Mouse (Mus musculus): Measurements from ENCODE around the gene Mlycd. TPM values are rescaled to one million over a fixed set of nuclear protein-coding genes. Genes with fewer than 3 reads are reported as not detected.

Gene Mlycd
- total RNA-seq, 1 experiment, result 4.9 TPM

DNA sequence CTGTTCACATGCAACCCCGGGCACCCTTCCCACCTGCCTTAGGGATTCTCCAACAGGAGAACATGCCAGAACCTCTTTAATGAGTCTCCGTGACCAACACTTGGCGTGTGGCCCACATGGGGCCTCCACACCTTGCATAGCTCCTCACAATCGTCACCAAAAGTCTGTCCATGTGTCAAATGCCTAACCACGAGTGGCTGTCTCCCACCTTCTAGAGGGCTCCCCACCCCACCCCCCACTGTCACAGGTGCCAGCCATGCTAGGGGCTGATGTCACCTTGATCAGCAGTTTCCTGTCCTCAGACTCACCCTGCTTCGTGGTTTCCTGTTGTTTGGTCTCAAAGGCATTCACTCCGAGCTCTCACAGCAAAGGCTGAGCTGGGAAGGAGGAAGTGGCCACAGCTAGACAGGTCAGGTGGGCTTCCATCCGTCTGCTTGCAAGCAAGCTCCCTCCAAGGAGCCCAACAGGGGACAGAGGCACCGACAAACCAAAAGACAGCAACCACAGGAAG, 29.0 kb downstream of the Mlycd start:
- Histone ChIP-seq H3K9ac (ENCODE audit: insufficient read depth, low read depth, low read length, poor library complexity, severe bottlenecking) (no peak overlapping the region), H3K4me3 (ENCODE audit: insufficient read depth in 1 of 2, low read depth in 1 of 2, low read length in 2 of 2, poor library complexity in 1 of 2, severe bottlenecking in 1 of 2) (no peak overlapping the region), H3K4me1 (ENCODE audit: control insufficient read depth in 2 of 2, insufficient read depth in 2 of 2, low read length in 2 of 2, poor library complexity in 1 of 2) (peaks cover 0 to 18% of the 10 kb centered on the region in 2 experiments; a peak in 1 of 4 replicates), H3K27ac (ENCODE audit: insufficient read depth, low read depth, low read length, poor library complexity, severe bottlenecking) (no peak overlapping the region), H3K9me3 (ENCODE audit: control insufficient read depth, insufficient read depth, low read depth, low read length) (no peaks in the 10 kb centered on the region), H3K36me3 (ENCODE audit: control insufficient read depth, insufficient read depth, low read length, poor library complexity, severe bottlenecking) (no peaks in the 10 kb centered on the region)
- no peak for TF ChIP-seq MAFK (IDR thresholded peaks at IDR 0.05; ENCODE audit: insufficient read depth, low read depth, low read length)
- no peak for TF ChIP-seq ZC3H11A (IDR thresholded peaks at IDR 0.05; ENCODE audit: borderline replicate concordance, low read depth, low read length)
- TF ChIP-seq HCFC1 (IDR thresholded peaks at IDR 0.05; ENCODE audit: borderline replicate concordance, insufficient read depth, low read length), result no peak
- no peak for TF ChIP-seq ZNF384 (IDR thresholded peaks at IDR 0.05; ENCODE audit: low read depth, low read length)
- TF ChIP-seq CHD2 (IDR thresholded peaks at IDR 0.05; ENCODE audit: low read depth, low read length), result no peak
- in situ Hi-C loops (cut with MboI; ENCODE audit: low sequenced_read_pairs in 2 of 2, unreplicated experiment in 2 of 2), result no loop called here
- DNase-seq (ENCODE audit: low read depth, low spot score), result no peak

DNA sequence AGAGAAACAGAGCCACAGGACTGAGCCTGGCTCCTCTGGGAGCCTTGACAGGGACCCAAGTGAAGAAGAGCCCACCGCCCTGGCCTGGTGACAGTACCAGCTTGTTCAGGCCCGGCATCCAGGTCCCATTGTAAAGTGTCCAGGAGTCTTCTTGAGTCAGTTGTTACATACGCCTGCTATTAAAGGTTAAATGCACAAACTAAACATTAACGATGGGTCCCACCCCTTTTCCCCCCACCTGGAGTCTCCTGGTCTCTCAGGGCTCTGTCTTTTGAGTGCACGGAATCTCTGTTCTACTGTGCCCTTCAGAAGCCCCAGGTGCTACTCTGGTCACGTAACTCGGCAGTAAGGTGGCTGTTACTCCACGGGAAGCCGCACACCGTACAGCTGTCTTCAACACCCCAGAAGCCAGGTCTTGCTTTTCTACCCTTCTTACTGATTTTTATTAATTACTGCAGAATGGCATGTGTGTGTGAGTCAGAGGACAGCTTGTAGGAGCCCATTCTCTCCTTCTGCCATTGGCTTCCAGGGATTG, 29.6 kb downstream of the Mlycd start:
- Histone ChIP-seq H3K36me3 (ENCODE audit: control insufficient read depth, insufficient read depth, low read length, poor library complexity, severe bottlenecking) (no peaks in the 10 kb centered on the region), H3K4me1 (ENCODE audit: control insufficient read depth in 2 of 2, insufficient read depth in 2 of 2, low read length in 2 of 2, poor library complexity in 1 of 2) (peaks cover 0 to 16% of the 10 kb centered on the region in 2 experiments; a peak in 1 of 4 replicates), H3K4me3 (ENCODE audit: insufficient read depth in 1 of 2, low read depth in 1 of 2, low read length in 2 of 2, poor library complexity in 1 of 2, severe bottlenecking in 1 of 2) (no peak overlapping the region), H3K27ac (ENCODE audit: insufficient read depth, low read depth, low read length, poor library complexity, severe bottlenecking) (no peak overlapping the region), H3K9ac (ENCODE audit: insufficient read depth, low read depth, low read length, poor library complexity, severe bottlenecking) (no peak overlapping the region), H3K9me3 (ENCODE audit: control insufficient read depth, insufficient read depth, low read depth, low read length) (no peaks in the 10 kb centered on the region)
- in situ Hi-C loops (cut with MboI; ENCODE audit: low sequenced_read_pairs in 2 of 2, unreplicated experiment in 2 of 2), result no loop called here
- DNase-seq (ENCODE audit: low read depth, low spot score), result no peak
- TF ChIP-seq CHD2 (IDR thresholded peaks at IDR 0.05; ENCODE audit: low read depth, low read length), result no peak
- TF ChIP-seq HCFC1 (IDR thresholded peaks at IDR 0.05; ENCODE audit: borderline replicate concordance, insufficient read depth, low read length), result no peak
- no peak for TF ChIP-seq MAFK (IDR thresholded peaks at IDR 0.05; ENCODE audit: insufficient read depth, low read depth, low read length)
- TF ChIP-seq ZNF384 (IDR thresholded peaks at IDR 0.05; ENCODE audit: low read depth, low read length), result no peak
- no peak for TF ChIP-seq ZC3H11A (IDR thresholded peaks at IDR 0.05; ENCODE audit: borderline replicate concordance, low read depth, low read length)

GRCm38 (mm10) chr8:119424740-119425139, 30.1 kb downstream of the Mlycd start:
- TF ChIP-seq ZNF384 (IDR thresholded peaks at IDR 0.05; ENCODE audit: low read depth, low read length) (no peak), MAFK (IDR thresholded peaks at IDR 0.05; ENCODE audit: insufficient read depth, low read depth, low read length) (no peak), HCFC1 (IDR thresholded peaks at IDR 0.05; ENCODE audit: borderline replicate concordance, insufficient read depth, low read length) (no peak), ZC3H11A (IDR thresholded peaks at IDR 0.05; ENCODE audit: borderline replicate concordance, low read depth, low read length) (no peak), CHD2 (IDR thresholded peaks at IDR 0.05; ENCODE audit: low read depth, low read length) (no peak)
- no peaks in the 10 kb centered on the region for H3K9me3 ChIP-seq (ENCODE audit: control insufficient read depth, insufficient read depth, low read depth, low read length)
- no peak overlapping the region for H3K9ac ChIP-seq (ENCODE audit: insufficient read depth, low read depth, low read length, poor library complexity, severe bottlenecking)
- peaks cover 0 to 13% of the 10 kb centered on the region in 2 experiments; a peak in 1 of 4 replicates for H3K4me1 ChIP-seq (ENCODE audit: control insufficient read depth in 2 of 2, insufficient read depth in 2 of 2, low read length in 2 of 2, poor library complexity in 1 of 2)
- in situ Hi-C loops (cut with MboI; ENCODE audit: low sequenced_read_pairs in 2 of 2, unreplicated experiment in 2 of 2), result no loop called here
- no peak overlapping the region for H3K4me3 ChIP-seq (ENCODE audit: insufficient read depth in 1 of 2, low read depth in 1 of 2, low read length in 2 of 2, poor library complexity in 1 of 2, severe bottlenecking in 1 of 2)
- no peaks in the 10 kb centered on the region for H3K36me3 ChIP-seq (ENCODE audit: control insufficient read depth, insufficient read depth, low read length, poor library complexity, severe bottlenecking)
- no peak overlapping the region for H3K27ac ChIP-seq (ENCODE audit: insufficient read depth, low read depth, low read length, poor library complexity, severe bottlenecking)
- DNase-seq (ENCODE audit: low read depth, low spot score), result no peak

DNA sequence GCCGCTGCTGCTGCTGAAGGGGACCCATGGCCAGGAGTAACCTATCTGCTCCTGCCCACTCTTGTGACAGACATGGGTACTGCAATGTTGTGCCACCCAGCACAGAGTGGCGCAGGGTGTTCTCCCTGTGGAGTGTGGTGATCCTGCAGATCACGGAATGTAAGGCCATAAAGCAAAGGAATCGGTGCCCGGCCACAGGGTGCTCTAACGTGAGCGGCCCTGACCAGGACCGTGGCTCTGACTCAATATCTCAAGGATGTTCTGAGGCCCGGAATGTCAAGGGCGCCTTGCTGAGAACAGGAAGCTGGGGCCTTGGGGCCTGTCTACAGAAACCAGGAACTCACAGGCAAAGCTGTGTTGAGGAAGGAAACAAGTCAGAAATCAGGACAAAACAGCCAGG, 30.9 kb downstream of the Mlycd start:
- Histone ChIP-seq H3K4me3 (ENCODE audit: insufficient read depth in 1 of 2, low read depth in 1 of 2, low read length in 2 of 2, poor library complexity in 1 of 2, severe bottlenecking in 1 of 2) (no peak overlapping the region), H3K27ac (ENCODE audit: insufficient read depth, low read depth, low read length, poor library complexity, severe bottlenecking) (no peak overlapping the region), H3K9ac (ENCODE audit: insufficient read depth, low read depth, low read length, poor library complexity, severe bottlenecking) (no peak overlapping the region), H3K9me3 (ENCODE audit: control insufficient read depth, insufficient read depth, low read depth, low read length) (no peaks in the 10 kb centered on the region), H3K36me3 (ENCODE audit: control insufficient read depth, insufficient read depth, low read length, poor library complexity, severe bottlenecking) (no peaks in the 10 kb centered on the region), H3K4me1 (ENCODE audit: control insufficient read depth in 2 of 2, insufficient read depth in 2 of 2, low read length in 2 of 2, poor library complexity in 1 of 2) (peaks cover 0 to 12% of the 10 kb centered on the region in 2 experiments; a peak in 1 of 4 replicates)
- no peak for TF ChIP-seq MAFK (IDR thresholded peaks at IDR 0.05; ENCODE audit: insufficient read depth, low read depth, low read length)
- no peak for TF ChIP-seq CHD2 (IDR thresholded peaks at IDR 0.05; ENCODE audit: low read depth, low read length)
- TF ChIP-seq HCFC1 (IDR thresholded peaks at IDR 0.05; ENCODE audit: borderline replicate concordance, insufficient read depth, low read length), result no peak
- no peak for TF ChIP-seq ZNF384 (IDR thresholded peaks at IDR 0.05; ENCODE audit: low read depth, low read length)
- no peak for TF ChIP-seq ZC3H11A (IDR thresholded peaks at IDR 0.05; ENCODE audit: borderline replicate concordance, low read depth, low read length)
- no peak for DNase-seq (ENCODE audit: low read depth, low spot score)
- in situ Hi-C loops (cut with MboI; ENCODE audit: low sequenced_read_pairs in 2 of 2, unreplicated experiment in 2 of 2), result no loop called here
